Mouse (Mus musculus): ENCODE results near the gene Crnkl1. TPM values are rescaled to one million over a fixed set of nuclear protein-coding genes. Genes with fewer than 3 reads are reported as not detected.
"Not testable (repeated sequence)": the region's sequence is repeated elsewhere in the genome, so short reads cannot be mapped to it uniquely, and the experiment has no call there.

Crnkl1 gene
- polyA plus RNA-seq, 1 experiment: 23.7 TPM

GRCm38 (mm10) chr2:145941403-145941802, 6.6 kb upstream of the Crnkl1 start:
- TF ChIP-seq POLR2A (IDR thresholded peaks at IDR 0.05; ENCODE audit: low read depth, low read length): no peak
- no peak for TF ChIP-seq CTCF (IDR thresholded peaks at IDR 0.05; ENCODE audit: borderline replicate concordance, insufficient read depth, low read length)
- Histone ChIP-seq H3K4me3 (ENCODE audit: insufficient read depth, low read length) (no peak overlapping the region), H3K4me1 (ENCODE audit: control insufficient read depth, insufficient read depth, low read length) (no peaks in the 10 kb centered on the region)

GRCm38 (mm10) chr2:145936975-145937374, 2.2 kb upstream of the Crnkl1 start:
- no peak overlapping the region for H3K4me3 ChIP-seq (ENCODE audit: insufficient read depth, low read length)
- TF ChIP-seq CTCF (IDR thresholded peaks at IDR 0.05; ENCODE audit: borderline replicate concordance, insufficient read depth, low read length) (no peak), POLR2A (IDR thresholded peaks at IDR 0.05; ENCODE audit: low read depth, low read length) (no peak)
- no peak overlapping the region for H3K27ac ChIP-seq (ENCODE audit: insufficient read depth, low read length)
- peaks cover 2% of the 10 kb centered on the region; the same call in 1 of the 2 replicates for H3K4me1 ChIP-seq (ENCODE audit: control insufficient read depth, insufficient read depth, low read length)

More at GRCm38 (mm10) chr2:145941403-145941802, 6.6 kb upstream of the Crnkl1 start:
- no peak overlapping the region for H3K27ac ChIP-seq (ENCODE audit: insufficient read depth, low read length)

DNA sequence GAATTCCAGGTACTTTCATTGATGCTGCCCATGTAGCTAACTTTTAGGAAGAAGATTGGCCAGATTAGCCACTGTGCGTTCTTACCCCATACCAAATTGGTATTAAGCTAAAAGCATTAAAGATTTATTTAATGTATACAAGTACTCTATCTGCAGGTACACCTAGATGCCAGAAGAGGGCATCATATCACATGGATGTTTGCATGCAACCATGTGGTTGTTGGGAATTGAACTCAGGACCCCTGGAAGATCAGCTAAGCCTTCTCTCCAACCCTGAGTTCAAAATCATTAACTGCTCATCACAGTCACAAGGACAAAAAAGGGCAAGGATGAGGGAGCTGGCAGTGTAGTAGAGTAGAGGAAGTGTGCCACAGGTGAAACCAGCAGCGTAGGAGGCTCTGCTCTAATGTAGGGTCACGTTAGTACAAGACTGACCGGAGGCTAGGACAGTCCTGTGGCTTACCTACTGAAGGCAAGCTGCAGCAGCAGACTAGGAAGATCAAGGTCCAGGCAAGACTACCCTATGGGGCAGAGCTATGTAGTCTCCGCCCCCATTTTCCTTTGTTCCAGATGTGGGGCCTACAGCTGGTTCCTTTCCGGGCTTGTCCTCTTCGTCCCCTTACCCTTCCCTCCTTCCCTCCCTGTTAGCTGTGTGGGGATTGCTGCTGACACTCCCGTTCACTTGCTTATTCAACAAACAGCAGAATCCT, 13.7 kb downstream of the Crnkl1 start:
- TF ChIP-seq POLR2A (IDR thresholded peaks at IDR 0.05; ENCODE audit: low read depth, low read length) (no peak), CTCF (IDR thresholded peaks at IDR 0.05; ENCODE audit: borderline replicate concordance, insufficient read depth, low read length) (no peak)
- Histone ChIP-seq H3K4me1 (ENCODE audit: control insufficient read depth, insufficient read depth, low read length) (no peaks in the 10 kb centered on the region), H3K4me3 (ENCODE audit: insufficient read depth, low read length) (no peak overlapping the region), H3K27ac (ENCODE audit: insufficient read depth, low read length) (no peak overlapping the region)

- H3K4me3 ChIP-seq (ENCODE audit: insufficient read depth, low read length); H3K4me1 ChIP-seq (ENCODE audit: control insufficient read depth, insufficient read depth, low read length); H3K27ac ChIP-seq (ENCODE audit: insufficient read depth, low read length): not testable (repeated sequence)
Observed at GRCm38 (mm10) chr2:145905884-145906283, 28.9 kb downstream of the Crnkl1 start.

GRCm38 (mm10) chr2:145905156-145905555, 29.7 kb downstream of the Crnkl1 start:
- TF ChIP-seq CTCF (IDR thresholded peaks at IDR 0.05; ENCODE audit: borderline replicate concordance, insufficient read depth, low read length): no peak
- TF ChIP-seq POLR2A (IDR thresholded peaks at IDR 0.05; ENCODE audit: low read depth, low read length): 0 out of 2 replicates have a peak, but pooled peaks have one; percentile 17
- Histone ChIP-seq H3K4me1 (ENCODE audit: control insufficient read depth, insufficient read depth, low read length) (peaks cover 4% of the 10 kb centered on the region), H3K27ac (ENCODE audit: insufficient read depth, low read length) (no peak overlapping the region), H3K4me3 (ENCODE audit: insufficient read depth, low read length) (no peak overlapping the region)

DNA sequence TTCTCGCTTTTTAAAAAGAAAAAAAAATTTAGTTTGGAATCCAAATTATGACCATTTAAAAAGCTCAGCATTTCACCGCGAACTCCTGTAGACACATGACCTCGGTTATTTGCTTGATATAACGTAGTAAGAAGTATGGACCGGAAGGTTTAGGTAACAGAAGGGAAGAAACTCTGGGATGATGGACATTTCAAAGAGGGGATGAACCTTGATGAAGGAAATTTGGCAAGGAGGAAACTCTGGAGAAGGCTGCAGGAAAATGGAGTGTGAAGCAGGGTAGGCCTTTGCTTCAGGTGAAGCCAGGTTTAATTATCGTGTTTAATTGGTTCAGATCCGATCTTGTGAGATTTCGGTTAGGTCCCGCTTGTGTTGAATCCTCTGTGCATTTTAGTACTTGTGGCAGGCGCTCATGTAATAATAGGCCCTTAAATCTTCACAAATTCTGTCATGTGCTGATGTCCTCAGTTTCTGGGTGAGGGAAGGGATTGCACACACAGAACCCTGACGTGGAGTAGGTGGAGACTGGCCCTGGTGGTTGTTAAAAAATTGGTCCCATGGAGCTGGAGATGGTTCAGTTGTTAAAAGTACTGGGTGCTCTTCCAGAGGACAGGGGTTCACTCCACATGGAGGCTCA, 30.7 kb downstream of the Crnkl1 start:
- TF ChIP-seq POLR2A (IDR thresholded peaks at IDR 0.05; ENCODE audit: low read depth, low read length) (no peak), CTCF (IDR thresholded peaks at IDR 0.05; ENCODE audit: borderline replicate concordance, insufficient read depth, low read length) (no peak)
- peak overlapping the region; percentile 87 for H3K4me3 ChIP-seq (ENCODE audit: insufficient read depth, low read length)
- H3K27ac ChIP-seq (ENCODE audit: insufficient read depth, low read length): peak overlapping the region; percentile 59; the same call in 1 of the 2 replicates
- peaks cover 4% of the 10 kb centered on the region for H3K4me1 ChIP-seq (ENCODE audit: control insufficient read depth, insufficient read depth, low read length)

GRCm38 (mm10) chr2:145903061-145903901, 31.5 kb downstream of the Crnkl1 start:
- Histone ChIP-seq H3K27ac (ENCODE audit: insufficient read depth, low read length) (peak overlapping the region; percentile 59), H3K4me1 (ENCODE audit: control insufficient read depth, insufficient read depth, low read length) (peaks cover 4% of the 10 kb centered on the region), H3K4me3 (ENCODE audit: insufficient read depth, low read length) (peak overlapping the region; percentile 87)
- TF ChIP-seq CTCF (IDR thresholded peaks at IDR 0.05; ENCODE audit: borderline replicate concordance, insufficient read depth, low read length): no peak
- TF ChIP-seq POLR2A (IDR thresholded peaks at IDR 0.05; ENCODE audit: low read depth, low read length): peak; percentile 76

DNA sequence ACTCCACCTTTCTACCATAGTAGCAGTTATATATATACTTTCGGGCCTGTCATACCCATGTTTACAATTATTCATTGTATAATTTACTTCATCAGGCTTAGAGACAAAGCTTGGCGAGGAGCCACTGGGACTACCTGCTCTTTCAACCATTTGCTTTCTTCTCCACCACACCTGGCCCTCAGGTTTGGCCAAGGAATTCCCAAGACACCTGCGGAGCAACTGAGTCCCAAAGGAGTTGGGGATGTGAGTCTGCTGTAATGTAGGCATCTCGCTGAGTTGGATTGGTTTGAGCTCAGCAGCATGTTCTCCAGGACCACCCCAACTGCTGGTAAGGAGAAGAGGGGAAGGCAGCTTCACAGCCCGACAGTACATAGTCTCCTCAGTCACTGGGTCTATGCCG, 33.0 kb downstream of the Crnkl1 start, which contains the start of gene Naa20:
Naa20 (plus strand) TSS at position 239 of the 400 bp plus-strand sequence.
- no peak within 1 kb of the TSS for H3K27ac ChIP-seq (ENCODE audit: insufficient read depth, low read length)
- H3K4me3 ChIP-seq (ENCODE audit: insufficient read depth, low read length): peak within 1 kb of the TSS; percentile 31
- peaks cover 4% of the 10 kb centered on the region for H3K4me1 ChIP-seq (ENCODE audit: control insufficient read depth, insufficient read depth, low read length)
- TF ChIP-seq CTCF (IDR thresholded peaks at IDR 0.05; ENCODE audit: borderline replicate concordance, insufficient read depth, low read length): no peak
- TF ChIP-seq POLR2A (IDR thresholded peaks at IDR 0.05; ENCODE audit: low read depth, low read length): no peak

- not testable (repeated sequence) for H3K4me3 ChIP-seq (ENCODE audit: insufficient read depth, low read length); H3K27ac ChIP-seq (ENCODE audit: insufficient read depth, low read length); H3K4me1 ChIP-seq (ENCODE audit: control insufficient read depth, insufficient read depth, low read length)
Observed at GRCm38 (mm10) chr2:145900318-145900717, 34.5 kb downstream of the Crnkl1 start.

- TF ChIP-seq CTCF (IDR thresholded peaks at IDR 0.05; ENCODE audit: borderline replicate concordance, insufficient read depth, low read length) (no peak), POLR2A (IDR thresholded peaks at IDR 0.05; ENCODE audit: low read depth, low read length) (no peak)
- H3K4me1 ChIP-seq (ENCODE audit: control insufficient read depth, insufficient read depth, low read length): no peaks in the 10 kb centered on the region
Observed at GRCm38 (mm10) chr2:145898106-145898505, 36.7 kb downstream of the Crnkl1 start.

More at GRCm38 (mm10) chr2:145898106-145898505, 36.7 kb downstream of the Crnkl1 start:
- H3K4me3 ChIP-seq (ENCODE audit: insufficient read depth, low read length): no peak overlapping the region
- no peak overlapping the region for H3K27ac ChIP-seq (ENCODE audit: insufficient read depth, low read length)
